12 mouse cellular contexts compared by ENCODE assay signal in genomic region chr7:78953886-78954572, GRCm38 (mm10). TPM values are rescaled to one million over a fixed set of nuclear protein-coding genes. Genes with fewer than 3 reads are reported as not detected.
DNase-seq lines count a peak whose midpoint lies in the region; ATAC-seq and TF ChIP-seq lines count a peak whose summit lies in the region.
"Had no signal": no experiment of that assay in that cellular context is flagged by ENCODE, and none has a peak within 500 bp of the region (broad histone marks: within the 10 kb centered on the region; RNA-seq: fewer than 3 reads in every experiment).

No protein-coding gene starts in this region.

- no peak for TF ChIP-seq EP300 in lung, postnatal 0 days (IDR thresholded peaks at IDR 0.05)

- no peak overlapping the region for H3K9ac ChIP-seq in heart, embryonic 15.5 days
- no peak overlapping the region for H3K9ac ChIP-seq in lung, postnatal 0 days (replicated peaks; ENCODE audit: low read depth)
- no peak overlapping the region for H3K9ac ChIP-seq in embryonic facial prominence, embryonic 12.5 days
- H3K9ac ChIP-seq in midbrain, embryonic 15.5 days = no peak overlapping the region
- H3K9ac ChIP-seq: liver, embryonic 12.5 days; midbrain, embryonic 12.5 days had no signal

- H3K27ac ChIP-seq in heart, embryonic 15.5 days = no peak overlapping the region
- no peak overlapping the region for H3K27ac ChIP-seq in lung, postnatal 0 days (ENCODE audit: low read length)
- H3K27ac ChIP-seq in embryonic facial prominence, embryonic 12.5 days = no peak overlapping the region
- peak overlapping the region; percentile 8; the same call in 1 of the 2 replicates for H3K27ac ChIP-seq in midbrain, embryonic 15.5 days
- H3K27ac ChIP-seq: liver, embryonic 12.5 days; midbrain, embryonic 12.5 days had no signal

- H3K4me3 ChIP-seq in heart, embryonic 15.5 days = 0 out of 2 replicates have a peak overlapping the region, but pooled peaks have one; percentile 13
- H3K4me3 ChIP-seq in lung, postnatal 0 days (ENCODE audit: low read depth, low read length) = no peak overlapping the region
- no peak overlapping the region for H3K4me3 ChIP-seq in embryonic facial prominence, embryonic 12.5 days
- no peak overlapping the region for H3K4me3 ChIP-seq in midbrain, embryonic 15.5 days
- H3K4me3 ChIP-seq: liver, embryonic 12.5 days; midbrain, embryonic 12.5 days had no signal

- ATAC-seq in heart, embryonic 15.5 days (replicated peaks; ENCODE audit: insufficient number of reproducible peaks, insufficient read depth, low FRiP score, low read depth) = no peak
- ATAC-seq in lung, postnatal 0 days = peak; percentile 49; the same call in 1 of the 2 replicates
- ATAC-seq in embryonic facial prominence, embryonic 12.5 days (ENCODE audit: insufficient number of reproducible peaks, insufficient read depth, low FRiP score, low TSS enrichment) = 0 out of 2 replicates have a peak, but pooled peaks have one; percentile 64
- ATAC-seq in midbrain, embryonic 15.5 days (replicated peaks) = no peak
- ATAC-seq: intestine, embryonic 16.5 days; liver, embryonic 12.5 days had no signal

- no peak for TF ChIP-seq CTCF in lung, postnatal 0 days (IDR thresholded peaks at IDR 0.05)

- H3K9me3 ChIP-seq in heart, embryonic 15.5 days (replicated peaks) = no peaks in the 10 kb centered on the region
- H3K9me3 ChIP-seq in lung, postnatal 0 days (ENCODE audit: low read length) = no peaks in the 10 kb centered on the region
- H3K9me3 ChIP-seq in embryonic facial prominence, embryonic 12.5 days = no peaks in the 10 kb centered on the region
- no peaks in the 10 kb centered on the region for H3K9me3 ChIP-seq in midbrain, embryonic 15.5 days
- H3K9me3 ChIP-seq: liver, embryonic 12.5 days; midbrain, embryonic 12.5 days had no signal

- H3K36me3 ChIP-seq in heart, embryonic 15.5 days = no peaks in the 10 kb centered on the region
- H3K36me3 ChIP-seq in lung, postnatal 0 days (ENCODE audit: insufficient read depth, low read length) = no peaks in the 10 kb centered on the region
- H3K36me3 ChIP-seq in embryonic facial prominence, embryonic 12.5 days = no peaks in the 10 kb centered on the region
- H3K36me3 ChIP-seq in midbrain, embryonic 15.5 days (replicated peaks) = no peaks in the 10 kb centered on the region
- H3K36me3 ChIP-seq: liver, embryonic 12.5 days; midbrain, embryonic 12.5 days had no signal

- intact Hi-C loops in gastrocnemius, postnatal 36 days (cut with DNase I) = no loop called here

- DNase-seq in heart, adult 18-20 months = no peak
- peak; percentile 6 for DNase-seq in lung, postnatal 0 days (ENCODE audit: low spot score)
- no peak for DNase-seq in lung, adult 18-20 months
- no peak for DNase-seq in gastrocnemius, postnatal 36 days
- DNase-seq in cerebellum, adult 11-12 months = no peak
- DNase-seq: cerebellum, adult 9-11 months had no signal

- H3K27me3 ChIP-seq in heart, embryonic 15.5 days = no peaks in the 10 kb centered on the region
- H3K27me3 ChIP-seq in lung, postnatal 0 days (replicated peaks; ENCODE audit: insufficient read depth, low read length) = no peaks in the 10 kb centered on the region
- no peaks in the 10 kb centered on the region for H3K27me3 ChIP-seq in embryonic facial prominence, embryonic 12.5 days
- H3K27me3 ChIP-seq in midbrain, embryonic 15.5 days (replicated peaks) = no peaks in the 10 kb centered on the region
- H3K27me3 ChIP-seq: liver, embryonic 12.5 days; midbrain, embryonic 12.5 days had no signal

- peaks cover 8% of the 10 kb centered on the region for H3K4me1 ChIP-seq in heart, embryonic 15.5 days (replicated peaks)
- H3K4me1 ChIP-seq in lung, postnatal 0 days (ENCODE audit: insufficient read depth, low read depth, low read length) = no peaks in the 10 kb centered on the region
- peaks cover 18% of the 10 kb centered on the region for H3K4me1 ChIP-seq in embryonic facial prominence, embryonic 12.5 days
- H3K4me1 ChIP-seq in midbrain, embryonic 15.5 days = peaks cover 13% of the 10 kb centered on the region; the same call in 1 of the 2 replicates
- H3K4me1 ChIP-seq: liver, embryonic 12.5 days had no signal

- WGBS in heart, embryonic 15.5 days = 23% methylated on average over 11 of the region's 11 CpGs
- WGBS in lung, postnatal 0 days = 22% methylated on average over 11 of the region's 11 CpGs
- 21% methylated on average over 11 of the region's 11 CpGs for WGBS in embryonic facial prominence, embryonic 12.5 days
- 32% methylated on average over 11 of the region's 11 CpGs for WGBS in midbrain, embryonic 15.5 days

- H3K4me2 ChIP-seq in heart, embryonic 15.5 days = peak overlapping the region; percentile 27
- peak overlapping the region; percentile 44 for H3K4me2 ChIP-seq in lung, postnatal 0 days (replicated peaks; ENCODE audit: low read depth, low read length)
- H3K4me2 ChIP-seq in embryonic facial prominence, embryonic 12.5 days (replicated peaks) = 0 out of 2 replicates have a peak overlapping the region, but pooled peaks have one; percentile 16
- H3K4me2 ChIP-seq in midbrain, embryonic 15.5 days = peak overlapping the region; percentile 33
- H3K4me2 ChIP-seq: liver, embryonic 12.5 days; midbrain, embryonic 12.5 days had no signal

RNA-seq across cellular contexts. Expression of gene Isg20, which starts 40.8 kb away (rescaled TPM):
- polyA plus RNA-seq in heart, embryonic 15.5 days (2015; fragmentation: Nextera tagmentation; extraction: Ambion mirVana) = 12.7 and 18.3 TPM in 2 replicates
- total RNA-seq in heart, adult 18-20 months (2021) = 1 to 10 TPM; 6.3 to 7.0 TPM
- polyA plus RNA-seq in lung, postnatal 0 days (2015; fragmentation: Nextera tagmentation; extraction: Ambion mirVana) = 31.0 and 38.5 TPM in 2 replicates
- polyA plus RNA-seq in embryonic facial prominence, embryonic 12.5 days (2016; fragmentation: Nextera tagmentation; extraction: Ambion mirVana) = 0.59 TPM in 1 of 2 replicates, not detected in the other
- 2.2 and 3.1 TPM in 2 replicates for polyA plus RNA-seq in midbrain, embryonic 15.5 days (2015; fragmentation: Nextera tagmentation; extraction: Ambion mirVana)
- 1 to 10 TPM; 1.4 to 1.8 TPM for total RNA-seq in gastrocnemius, postnatal 36 days (2021)

RNA-seq across cellular contexts. Expression of gene Aen, which starts 58.4 kb away (rescaled TPM):
- 26.8 and 32.9 TPM in 2 replicates for polyA plus RNA-seq in heart, embryonic 15.5 days (2015; fragmentation: Nextera tagmentation; extraction: Ambion mirVana)
- total RNA-seq in heart, adult 18-20 months (2021) = 10 to 100 TPM; 35.8 to 37.0 TPM
- polyA plus RNA-seq in lung, postnatal 0 days (2015; fragmentation: Nextera tagmentation; extraction: Ambion mirVana) = 19.9 and 20.0 TPM in 2 replicates
- polyA plus RNA-seq in embryonic facial prominence, embryonic 12.5 days (2016; fragmentation: Nextera tagmentation; extraction: Ambion mirVana) = 43.4 and 45.8 TPM in 2 replicates
- polyA plus RNA-seq in midbrain, embryonic 15.5 days (2015; fragmentation: Nextera tagmentation; extraction: Ambion mirVana) = 51.6 and 52.7 TPM in 2 replicates
- total RNA-seq in gastrocnemius, postnatal 36 days (2021) = 10 to 100 TPM; 40.5 to 50.0 TPM

Comparison
In these comparisons a context has a peak if more than half of its experiments do, and no peak if none do; other contexts are left out.
1. ATAC-seq: peak in lung, postnatal 0 days (single experiment) and embryonic facial prominence, embryonic 12.5 days (single experiment); none in heart, embryonic 15.5 days (single experiment) and midbrain, embryonic 15.5 days (single experiment).
2. Peak in every context shown above with its lines, with median percentiles within 50 percentile points of each other: H3K4me2 ChIP-seq.